Mouse (Mus musculus) cerebellum, postnatal 10 days (tissue): ENCODE results near the gene Trpc2.
"Not testable (repeated sequence)": the region's sequence is repeated elsewhere in the genome, so short reads cannot be mapped to it uniquely, and the experiment has no call there.

Experiments used
- DNase-seq, 2 experiments: peaks; one replicate each; pipeline ENCODE4 v3.0.0; 2021; ENCODE audit warnings: mixed read lengths in 2 of 2

Gene Trpc2

GRCm38 (mm10) chr7:102082816-102083215 lies at the start of gene Trpc2:
Trpc2 (plus strand) TSS chr7:102083116.
- no peak for DNase-seq

- DNase-seq = peak; percentile 47 to 50
These were observed 48.0 kb upstream of the Trpc2 start for GRCm38 (mm10) chr7:102034904-102035303.

- DNase-seq = no peak
These were observed 47.4 kb upstream of the Trpc2 start for GRCm38 (mm10) chr7:102035534-102035933.

- DNase-seq = no peak
These were observed 45.6 kb upstream of the Trpc2 start for GRCm38 (mm10) chr7:102037318-102037717.

- DNase-seq = no peak
These were observed 40.6 kb upstream of the Trpc2 start for GRCm38 (mm10) chr7:102042314-102042713.

GRCm38 (mm10) chr7:102048524-102048923 lies 34.4 kb upstream of the Trpc2 start:
- not testable (repeated sequence) for DNase-seq

GRCm38 (mm10) chr7:102061353-102061752 lies 21.6 kb upstream of the Trpc2 start:
- DNase-seq = no peak

GRCm38 (mm10) chr7:102062203-102062602 lies 20.7 kb upstream of the Trpc2 start:
- DNase-seq = no peak

GRCm38 (mm10) chr7:102063891-102064290 lies 19.0 kb upstream of the Trpc2 start:
- DNase-seq = no peak

GRCm38 (mm10) chr7:102064655-102065045 lies 18.3 kb upstream of the Trpc2 start:
- DNase-seq = no peak

GRCm38 (mm10) chr7:102065046-102065891 lies 17.6 kb upstream of the Trpc2 start, which contains the start of the genes Rnf121, Xndc1 and Xntrpc:
Rnf121 (minus strand) TSS chr7:102065469.
Xndc1 (plus strand) TSS chr7:102065511.
Xntrpc (plus strand) TSS chr7:102065713.
- DNase-seq = peak; percentile 94 to 96

GRCm38 (mm10) chr7:102066363-102066762 lies 16.6 kb upstream of the Trpc2 start:
- no peak for DNase-seq

GRCm38 (mm10) chr7:102076714-102077296 lies 6.1 kb upstream of the Trpc2 start:
- DNase-seq = peak; percentile 34 to 37

- peak; percentile 54 to 61 for DNase-seq
These were observed 4.4 kb upstream of the Trpc2 start for GRCm38 (mm10) chr7:102078517-102078916.

- no peak for DNase-seq
These were observed 2.6 kb upstream of the Trpc2 start for GRCm38 (mm10) chr7:102080311-102080710.

- no peak for DNase-seq
These were observed 1.1 kb upstream of the Trpc2 start for GRCm38 (mm10) chr7:102081784-102082183.

GRCm38 (mm10) chr7:102084041-102084696 lies 1.3 kb downstream of the Trpc2 start:
- no peak for DNase-seq

- DNase-seq = peak; percentile 52 to 61
These were observed 4.4 kb downstream of the Trpc2 start for GRCm38 (mm10) chr7:102087336-102087735.

GRCm38 (mm10) chr7:102099760-102100661 lies 17.1 kb downstream of the Trpc2 start:
- DNase-seq = no peak

- no peak for DNase-seq
These were observed 18.0 kb downstream of the Trpc2 start for GRCm38 (mm10) chr7:102100868-102101267.

GRCm38 (mm10) chr7:102101487-102101886 lies 18.6 kb downstream of the Trpc2 start, which contains the start of gene Art1:
Art1 (plus strand) TSS chr7:102101743.
- no peak for DNase-seq

- peak; percentile 25 to 37 for DNase-seq
These were observed 19.3 kb downstream of the Trpc2 start for GRCm38 (mm10) chr7:102102241-102102640.
